Mouse (Mus musculus) lung, adult 2 months (tissue): ENCODE data around the gene Ap2b1.

Experiments used
- CTCF ChIP-seq: fragments of 200-500 bp; IDR thresholded peaks from 2 replicates; pipeline ENCODE4 v1.5.1; 2011; ENCODE audit warnings: mild to moderate bottlenecking, low read length, control low read depth; ENCODE audit not compliant: insufficient read depth
- POLR2A ChIP-seq: fragments of 200-500 bp; IDR thresholded peaks from 2 replicates; pipeline ENCODE4 v1.6.1; 2011; ENCODE audit warnings: low read depth, mild to moderate bottlenecking, control low read depth, low read length, borderline replicate concordance; ENCODE audit errors: extremely low read depth

DNA sequence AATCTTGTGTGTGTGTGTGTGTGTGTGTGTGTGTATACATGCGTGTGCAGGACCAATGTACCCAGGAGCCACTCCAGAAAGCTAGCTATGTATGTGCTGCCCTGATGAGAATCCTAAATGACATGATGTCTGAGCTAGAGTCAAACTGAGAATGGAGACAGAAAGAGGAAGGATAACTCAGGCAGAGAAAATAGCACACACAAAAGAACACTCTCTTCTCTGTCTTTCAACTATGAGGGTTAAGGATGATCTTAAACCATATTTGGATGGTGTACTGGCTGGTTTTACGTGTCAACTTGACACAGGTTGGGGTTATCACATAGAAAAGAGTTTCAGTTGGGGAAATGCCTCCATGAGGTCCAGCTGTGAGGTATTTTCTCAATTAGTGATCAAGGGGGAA lies 9.2 kb upstream of the Ap2b1 start:
- TF ChIP-seq CTCF (no peak), POLR2A (no peak)
